Mouse (Mus musculus) myocyte (in vitro differentiated cells): ENCODE measurements around the gene Tbx18. TPM values are rescaled to one million over a fixed set of nuclear protein-coding genes. Genes with fewer than 3 reads are reported as not detected.

Experiments used
- H3K27me3 ChIP-seq: one replicate; pipeline ENCODE4 v1.6.1; 2011; ENCODE audit not compliant: control insufficient read depth, insufficient read depth, insufficient read length
- H3K36me3 ChIP-seq: one replicate; pipeline ENCODE4 v1.6.1; 2011; ENCODE audit not compliant: control insufficient read depth, insufficient read depth
- H3K4me2 ChIP-seq: one replicate; pipeline ENCODE4 v1.6.1; 2011; ENCODE audit warnings: low read depth, control low read depth
- H3K4me3 ChIP-seq: one replicate; pipeline ENCODE4 v1.5.1; 2011; ENCODE audit warnings: mild to moderate bottlenecking, control low read depth, moderate library complexity
- H3K79me2 ChIP-seq: one replicate; pipeline ENCODE4 v1.6.1; 2011; ENCODE audit not compliant: control insufficient read depth, insufficient read depth
- H3ac ChIP-seq: one replicate; pipeline ENCODE4 v1.6.1; 2011; ENCODE audit not compliant: control insufficient read depth, insufficient read length
- CEBPB ChIP-seq: IDR thresholded peaks from 2 replicates; pipeline ENCODE4 v1.6.1; 2011; ENCODE audit warnings: mild to moderate bottlenecking, moderate library complexity; ENCODE audit not compliant: poor library complexity, insufficient read depth, severe bottlenecking
- E2F4 ChIP-seq: IDR thresholded peaks from one replicate; pipeline ENCODE4 v1.6.1; 2011; ENCODE audit warnings: mild to moderate bottlenecking, control low read depth, moderate library complexity; ENCODE audit not compliant: insufficient read depth
- MAX ChIP-seq: IDR thresholded peaks from one replicate; pipeline ENCODE4 v1.6.1; 2011; ENCODE audit warnings: low read depth, mild to moderate bottlenecking, control low read depth
- MYOD1 ChIP-seq, 3 experiments: IDR thresholded peaks; one replicate each; pipeline ENCODE4 v1.6.1; 2011; ENCODE audit warnings: control low read depth in 2 of 3, low read depth in 2 of 3, mild to moderate bottlenecking in 2 of 3, moderate library complexity in 1 of 3; ENCODE audit not compliant: insufficient read length in 2 of 3, control insufficient read depth in 1 of 3
- MYOG ChIP-seq, 3 experiments: IDR thresholded peaks; one replicate each; pipeline ENCODE4 v1.6.1; 2011; ENCODE audit warnings: control low read depth in 2 of 3, low read depth in 2 of 3, mild to moderate bottlenecking in 2 of 3; ENCODE audit not compliant: insufficient read length in 2 of 3, control insufficient read depth in 1 of 3, insufficient read depth in 1 of 3
- POLR2A ChIP-seq: IDR thresholded peaks from one replicate; pipeline ENCODE4 v1.6.1; 2011; ENCODE audit warnings: low read depth, mild to moderate bottlenecking, control low read depth, moderate library complexity; ENCODE audit not compliant: insufficient read length
- POLR2AphosphoS2 ChIP-seq: IDR thresholded peaks from one replicate; pipeline ENCODE4 v1.6.1; 2011; ENCODE audit warnings: low read depth, control low read depth; ENCODE audit not compliant: insufficient read length
- REST ChIP-seq: IDR thresholded peaks from one replicate; pipeline ENCODE4 v1.6.1; 2011; ENCODE audit warnings: mild to moderate bottlenecking, control low read depth, moderate library complexity; ENCODE audit not compliant: insufficient read depth, insufficient read length
- SRF ChIP-seq: IDR thresholded peaks from one replicate; pipeline ENCODE4 v1.6.1; 2011; ENCODE audit warnings: low read depth; ENCODE audit not compliant: control insufficient read depth, insufficient read length
- TCF12 ChIP-seq: IDR thresholded peaks from one replicate; pipeline ENCODE4 v1.6.1; 2011; ENCODE audit warnings: mild to moderate bottlenecking, control low read depth; ENCODE audit not compliant: poor library complexity, insufficient read depth, severe bottlenecking
- TCF3 ChIP-seq: IDR thresholded peaks from one replicate; pipeline ENCODE4 v1.6.1; 2011; ENCODE audit warnings: low read depth, control low read depth; ENCODE audit not compliant: insufficient read length
- USF1 ChIP-seq: IDR thresholded peaks from one replicate; pipeline ENCODE4 v1.6.1; 2011; ENCODE audit warnings: low read depth, mild to moderate bottlenecking, control low read depth, moderate library complexity
- polyA plus RNA-seq: library from polyadenylated mRNA; unstranded; fragments of >200 nt; fragmentation: generic; extraction: Trizol; gene quantifications from one replicate; pipeline ENCODE4 v1.2.1, GENCODE M21; 2012; ENCODE audit warnings: missing spikeins

Tbx18 gene
- polyA plus RNA-seq, 1 experiment: 3.2 TPM

GRCm38 (mm10) chr9:87737271-87737670, 6.2 kb upstream of the Tbx18 start:
- no peak for TF ChIP-seq CEBPB
- TF ChIP-seq POLR2AphosphoS2: no peak
- no peak for TF ChIP-seq E2F4
- no peak for TF ChIP-seq MYOG (IDR thresholded peaks at IDR 0.05; ENCODE audit: control insufficient read depth in 1 of 3, insufficient read depth in 1 of 3, insufficient read length in 2 of 3, low read depth in 2 of 3)
- TF ChIP-seq TCF12: no peak
- no peak for TF ChIP-seq REST
- TF ChIP-seq MYOD1 (IDR thresholded peaks at IDR 0.05; ENCODE audit: control insufficient read depth in 1 of 3, insufficient read length in 2 of 3, low read depth in 2 of 3): no peak
- TF ChIP-seq TCF3: no peak
- Histone ChIP-seq H3K27me3 (no peaks in the 10 kb centered on the region), H3K4me2 (no peak overlapping the region), H3K79me2 (no peaks in the 10 kb centered on the region), H3K36me3 (no peaks in the 10 kb centered on the region), H3ac (no peak overlapping the region), H3K4me3 (no peak overlapping the region)

GRCm38 (mm10) chr9:87735046-87735445, 4.0 kb upstream of the Tbx18 start:
- TF ChIP-seq TCF3: no peak
- no peak for TF ChIP-seq MYOG (IDR thresholded peaks at IDR 0.05; ENCODE audit: control insufficient read depth in 1 of 3, insufficient read depth in 1 of 3, insufficient read length in 2 of 3, low read depth in 2 of 3)
- TF ChIP-seq CEBPB: no peak
- TF ChIP-seq POLR2AphosphoS2: no peak
- no peak for TF ChIP-seq REST
- TF ChIP-seq TCF12: no peak
- TF ChIP-seq E2F4: no peak
- TF ChIP-seq SRF: no peak
- no peak for TF ChIP-seq MYOD1 (IDR thresholded peaks at IDR 0.05; ENCODE audit: control insufficient read depth in 1 of 3, insufficient read length in 2 of 3, low read depth in 2 of 3)
- TF ChIP-seq POLR2A: no peak
- TF ChIP-seq MAX: no peak
- no peak for TF ChIP-seq USF1

GRCm38 (mm10) chr9:87734631-87735030, 3.6 kb upstream of the Tbx18 start:
- Histone ChIP-seq H3K36me3 (no peaks in the 10 kb centered on the region), H3K4me2 (no peak overlapping the region), H3K27me3 (no peaks in the 10 kb centered on the region), H3K79me2 (no peaks in the 10 kb centered on the region), H3ac (no peak overlapping the region), H3K4me3 (no peak overlapping the region)
- TF ChIP-seq REST (no peak), SRF (no peak), E2F4 (no peak), MYOD1 (IDR thresholded peaks at IDR 0.05; ENCODE audit: control insufficient read depth in 1 of 3, insufficient read length in 2 of 3, low read depth in 2 of 3) (no peak), POLR2AphosphoS2 (no peak), TCF3 (no peak), USF1 (no peak), MAX (no peak), CEBPB (no peak)

More at GRCm38 (mm10) chr9:87735046-87735445, 4.0 kb upstream of the Tbx18 start:
- H3K4me2 ChIP-seq: no peak overlapping the region
- no peaks in the 10 kb centered on the region for H3K79me2 ChIP-seq
- H3K27me3 ChIP-seq: no peaks in the 10 kb centered on the region
- H3K36me3 ChIP-seq: no peaks in the 10 kb centered on the region
- no peak overlapping the region for H3ac ChIP-seq
- no peak overlapping the region for H3K4me3 ChIP-seq

GRCm38 (mm10) chr9:87733732-87734131, 2.7 kb upstream of the Tbx18 start:
- H3ac ChIP-seq: no peak overlapping the region
- TF ChIP-seq SRF: no peak
- TF ChIP-seq MAX: no peak
- TF ChIP-seq MYOG (IDR thresholded peaks at IDR 0.05; ENCODE audit: control insufficient read depth in 1 of 3, insufficient read depth in 1 of 3, insufficient read length in 2 of 3, low read depth in 2 of 3): no peak
- TF ChIP-seq USF1: no peak
- no peak for TF ChIP-seq POLR2A
- TF ChIP-seq POLR2AphosphoS2: no peak
- TF ChIP-seq E2F4: no peak
- TF ChIP-seq TCF3: no peak
- no peak for TF ChIP-seq CEBPB
- TF ChIP-seq REST: no peak
- TF ChIP-seq MYOD1 (IDR thresholded peaks at IDR 0.05; ENCODE audit: control insufficient read depth in 1 of 3, insufficient read length in 2 of 3, low read depth in 2 of 3): no peak
- no peak for TF ChIP-seq TCF12
- H3K4me2 ChIP-seq: no peak overlapping the region
- no peaks in the 10 kb centered on the region for H3K36me3 ChIP-seq
- H3K79me2 ChIP-seq: peaks cover 6% of the 10 kb centered on the region
- H3K27me3 ChIP-seq: no peaks in the 10 kb centered on the region
- H3K4me3 ChIP-seq: no peak overlapping the region

- no peaks in the 10 kb centered on the region for H3K27me3 ChIP-seq
- H3ac ChIP-seq: no peak overlapping the region
- H3K4me3 ChIP-seq: no peak overlapping the region
- H3K79me2 ChIP-seq: peaks cover 11% of the 10 kb centered on the region
- H3K4me2 ChIP-seq: no peak overlapping the region
- TF ChIP-seq POLR2AphosphoS2 (no peak), TCF12 (no peak), REST (no peak), MYOG (IDR thresholded peaks at IDR 0.05; ENCODE audit: control insufficient read depth in 1 of 3, insufficient read depth in 1 of 3, insufficient read length in 2 of 3, low read depth in 2 of 3) (no peak), POLR2A (no peak), CEBPB (no peak), MYOD1 (IDR thresholded peaks at IDR 0.05; ENCODE audit: control insufficient read depth in 1 of 3, insufficient read length in 2 of 3, low read depth in 2 of 3) (no peak), MAX (no peak), E2F4 (no peak), SRF (no peak), TCF3 (no peak)
- no peaks in the 10 kb centered on the region for H3K36me3 ChIP-seq
Measured at GRCm38 (mm10) chr9:87733236-87733630, 2.2 kb upstream of the Tbx18 start.
